Mouse (Mus musculus) gonadal fat pad, adult 2 months (tissue): ENCODE data around the gene Med31. TPM values are rescaled to one million over a fixed set of nuclear protein-coding genes. Genes with fewer than 3 reads are reported as not detected.
"Not testable (repeated sequence)": the region's sequence is repeated elsewhere in the genome, so short reads cannot be mapped to it uniquely, and the experiment has no call there.

Experiments used
- DNase-seq: peaks from one replicate; pipeline ENCODE4 v3.0.0-alpha.2; 2012; ENCODE audit warnings: low read depth
- polyA plus RNA-seq: library from polyadenylated mRNA; depleted of rRNA; stranded (reverse); fragments of >200 nt; gene quantifications from 2 replicates; pipeline ENCODE4 v1.2.3, GENCODE M21; 2012; rRNA removed

Gene Med31
- polyA plus RNA-seq, 1 experiment, result 8.5 TPM

DNA sequence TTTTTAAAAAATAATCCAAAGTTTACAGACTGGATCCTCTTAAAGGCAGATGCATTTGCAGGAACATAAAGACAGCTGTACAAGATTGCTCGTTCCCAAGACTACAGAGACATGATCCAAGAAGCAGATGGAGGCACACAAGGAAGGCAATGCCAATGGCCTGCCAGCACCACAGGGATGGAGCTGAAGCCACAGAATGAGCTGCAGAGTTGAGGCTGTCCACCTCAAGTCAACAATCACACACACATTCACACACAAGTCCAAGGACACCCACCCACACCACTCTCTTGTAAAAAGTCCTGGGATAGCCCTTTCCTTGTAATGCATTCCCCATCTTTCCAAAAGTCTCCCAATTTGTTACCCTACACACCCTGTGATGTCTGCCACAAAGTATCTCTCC is 12.0 kb downstream of the Med31 start:
- no peak for DNase-seq

DNA sequence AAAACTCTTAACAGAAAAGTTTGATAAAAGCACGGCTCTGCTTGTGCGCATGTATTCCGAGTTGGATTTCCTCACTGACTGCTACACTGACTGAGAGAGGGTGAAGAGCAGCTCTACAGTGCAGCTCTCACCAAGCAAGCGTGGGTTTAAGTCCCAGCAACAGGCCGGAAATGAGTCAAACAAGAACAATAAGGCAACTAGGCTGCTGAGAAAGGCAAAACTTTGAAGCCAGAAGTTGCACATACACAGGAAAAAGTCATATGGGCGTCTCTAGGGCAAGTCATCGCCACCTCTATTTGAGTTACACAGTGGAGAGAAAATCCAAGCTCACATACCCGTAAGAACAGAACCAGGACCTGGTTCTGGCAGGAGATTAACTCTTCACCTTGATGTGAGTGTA is 18.9 kb downstream of the Med31 start:
- no peak for DNase-seq

DNA sequence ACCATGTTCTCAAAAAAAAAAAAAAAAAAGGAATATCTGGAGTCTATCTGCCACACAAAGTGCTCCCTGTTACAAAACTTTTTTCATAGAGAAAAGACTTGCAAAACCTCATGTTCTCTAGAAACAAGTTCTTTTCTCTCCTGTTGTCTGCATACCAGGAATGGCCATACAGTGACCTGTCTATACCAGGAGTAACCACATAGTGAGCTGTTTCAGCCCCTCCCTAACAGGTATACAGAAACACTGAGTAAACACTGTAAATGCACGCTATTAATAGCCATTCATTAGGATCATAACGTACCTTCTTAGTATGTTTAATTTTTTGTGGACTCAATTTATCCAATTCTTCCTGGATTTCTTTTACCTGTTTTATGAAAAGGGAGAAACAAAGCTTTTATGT is 21.1 kb downstream of the Med31 start:
- DNase-seq, result no peak

DNA sequence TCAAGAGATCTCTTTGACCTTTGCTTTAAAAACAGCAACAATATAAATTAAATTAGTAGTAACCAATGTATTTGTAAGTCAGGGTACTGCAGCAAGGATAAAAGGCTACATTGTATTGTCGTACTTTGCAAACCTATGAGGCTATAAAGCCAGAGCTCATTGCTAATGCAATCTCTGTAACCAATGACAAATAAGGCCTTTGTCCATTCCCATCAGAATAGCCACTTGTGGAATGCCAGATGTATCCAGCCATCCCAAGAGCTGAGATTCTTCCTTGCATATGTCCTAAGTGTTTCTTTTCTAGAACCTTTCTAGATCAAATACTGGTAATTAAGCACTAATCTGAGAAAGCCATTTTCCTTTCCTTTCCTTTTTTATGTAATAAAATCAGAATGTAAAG is 24.5 kb downstream of the Med31 start:
- no peak for DNase-seq

- no peak for DNase-seq
Observed at GRCm38 (mm10) chr11:72184252-72184651, 31.1 kb downstream of the Med31 start.

- no peak for DNase-seq
Observed at GRCm38 (mm10) chr11:72181136-72181535, 34.3 kb downstream of the Med31 start.

GRCm38 (mm10) chr11:72180556-72180955 is 34.8 kb downstream of the Med31 start:
- no peak for DNase-seq

DNA sequence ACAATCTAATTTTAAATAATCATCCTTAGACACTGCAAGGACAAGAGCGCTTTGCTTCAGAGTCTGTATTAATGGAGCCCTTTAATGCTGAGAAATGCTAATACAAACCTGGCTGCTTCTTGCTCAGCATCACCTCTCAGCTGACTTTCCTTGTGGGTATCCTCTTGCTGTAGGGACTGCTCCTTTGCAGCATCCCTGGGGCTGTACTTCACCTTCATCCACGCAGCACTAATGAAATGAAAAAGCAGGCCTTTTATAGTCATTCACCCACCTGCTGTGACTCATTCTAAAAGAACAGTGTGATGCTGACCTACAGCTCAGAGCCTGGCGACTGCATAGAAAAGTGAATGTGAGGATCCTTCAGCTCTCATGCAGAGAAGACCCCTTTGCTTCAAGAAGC is 38.8 kb downstream of the Med31 start:
- no peak for DNase-seq

- DNase-seq, result no peak
Observed at GRCm38 (mm10) chr11:72175966-72176365, 39.4 kb downstream of the Med31 start.

DNA sequence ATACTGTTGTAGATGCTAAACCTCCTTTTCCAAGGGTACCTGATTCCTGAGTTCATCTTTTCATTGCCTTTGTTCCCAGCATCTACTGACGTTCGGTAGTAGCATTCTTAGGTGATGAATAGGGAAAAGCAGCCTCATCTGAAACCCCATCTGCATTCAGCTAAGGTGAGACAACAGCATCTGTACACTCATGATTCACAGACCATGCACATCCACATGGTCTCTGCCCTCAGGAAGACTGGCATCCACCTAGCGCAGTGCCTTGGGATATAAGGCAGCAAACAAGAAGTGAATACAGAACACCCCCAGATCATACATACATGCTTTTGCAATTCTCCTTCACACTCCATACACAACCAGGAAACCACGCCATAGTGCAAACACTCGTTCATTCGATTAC is 40.7 kb downstream of the Med31 start:
- DNase-seq, result no peak

GRCm38 (mm10) chr11:72173506-72173905 is 41.9 kb downstream of the Med31 start:
- no peak for DNase-seq

- not testable (repeated sequence) for DNase-seq
Observed at GRCm38 (mm10) chr11:72171906-72172305, 43.5 kb downstream of the Med31 start.

DNA sequence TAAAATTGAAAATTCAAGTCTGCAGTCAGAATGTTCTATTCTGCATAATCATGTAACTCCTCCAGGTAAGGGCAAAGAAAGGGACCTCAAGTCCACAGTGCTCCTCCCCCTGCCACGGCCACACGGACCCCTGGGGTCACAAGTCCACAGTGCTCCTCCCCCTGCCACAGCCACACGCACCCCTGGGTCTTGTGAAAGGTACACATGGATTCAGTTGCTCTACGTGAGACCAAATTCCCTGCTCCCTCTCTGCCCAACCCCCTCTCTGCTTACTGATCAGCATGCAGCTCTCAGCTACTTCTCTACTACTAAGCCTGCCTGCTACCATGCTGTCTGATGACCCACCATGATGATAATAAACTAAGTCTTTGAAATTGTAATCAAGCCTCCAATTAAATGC is 45.5 kb downstream of the Med31 start:
- no peak for DNase-seq

- DNase-seq, result peak; percentile 66
Observed at GRCm38 (mm10) chr11:72163198-72163597, 52.2 kb downstream of the Med31 start.

Other genes with a start within 250 kb of the Med31 start
- 0.09 and 0.11 TPM in 2 replicates for gene Aipl1, start 178.1 kb downstream of the Med31 start, polyA plus RNA-seq
- gene Pimreg, start 173.6 kb downstream of the Med31 start, polyA plus RNA-seq, result 0.44 and 3.0 TPM in 2 replicates
- gene Pitpnm3, start 79.8 kb downstream of the Med31 start, polyA plus RNA-seq, result 3.0 and 3.3 TPM in 2 replicates
- gene Gm43951, start 8.8 kb downstream of the Med31 start, polyA plus RNA-seq, result 0.22 and 0.56 TPM in 2 replicates
- gene 4933427D14Rik, start 8.1 kb downstream of the Med31 start, polyA plus RNA-seq, result 7.2 and 7.3 TPM in 2 replicates
- 88.0 and 88.3 TPM in 2 replicates for gene Txndc17, start 8.0 kb downstream of the Med31 start, polyA plus RNA-seq
- gene Slc13a5, start 51.6 kb upstream of the Med31 start, polyA plus RNA-seq, result 0.18 and 0.34 TPM in 2 replicates
- gene Xaf1, start 86.0 kb upstream of the Med31 start, polyA plus RNA-seq, result 15.5 and 21.2 TPM in 2 replicates
- gene Fbxo39, start 98.9 kb upstream of the Med31 start, polyA plus RNA-seq, result 0.20 and 0.39 TPM in 2 replicates
- gene Tekt1, start 146.8 kb upstream of the Med31 start, polyA plus RNA-seq, result 1.6 and 2.2 TPM in 2 replicates
- 13.7 and 22.6 TPM in 2 replicates for gene Smtnl2, start 196.1 kb upstream of the Med31 start, polyA plus RNA-seq
- gene Ggt6, start 219.9 kb upstream of the Med31 start, polyA plus RNA-seq, result 1.1 and 1.6 TPM in 2 replicates
- gene Mybbp1a, start 225.8 kb upstream of the Med31 start, polyA plus RNA-seq, result 38.7 and 42.8 TPM in 2 replicates